Mouse (Mus musculus) midbrain, embryonic 13.5 days (tissue): Measurements from ENCODE around the gene Xpnpep3. TPM values are rescaled to one million over a fixed set of nuclear protein-coding genes. Genes with fewer than 3 reads are reported as not detected.
"Not testable (repeated sequence)": the region's sequence is repeated elsewhere in the genome, so short reads cannot be mapped to it uniquely, and the experiment has no call there.

Source experiments
- ATAC-seq: fragments of 200-750 bp; cut with Nextera tagmentation; 2 replicates; pipeline ENCODE4 v1.8.0; 2017; ENCODE audit warnings: mild to moderate bottlenecking, moderate TSS enrichment, moderate library complexity
- H3K27ac ChIP-seq: fragments of 300-500 bp; sonication (generic); 2 replicates; pipeline ENCODE4 v1.5.1; 2015; ENCODE audit warnings: inconsistent platforms, mild to moderate bottlenecking, moderate library complexity
- H3K27me3 ChIP-seq: fragments of 300-500 bp; sonication (generic); 2 replicates; pipeline ENCODE4 v1.6.1; 2015; ENCODE audit warnings: mild to moderate bottlenecking, inconsistent platforms
- H3K36me3 ChIP-seq: fragments of 300-500 bp; sonication (generic); 2 replicates; pipeline ENCODE4 v1.6.1; 2015; ENCODE audit warnings: mild to moderate bottlenecking, inconsistent platforms
- H3K4me1 ChIP-seq: fragments of 300-500 bp; sonication (generic); replicated peaks from 2 replicates; pipeline ENCODE4 v1.6.1; 2015; ENCODE audit warnings: inconsistent platforms
- H3K4me2 ChIP-seq: fragments of 300-500 bp; sonication (generic); replicated peaks from 2 replicates; pipeline ENCODE4 v1.6.1; 2015; ENCODE audit warnings: moderate library complexity, mild to moderate bottlenecking, inconsistent platforms
- H3K4me3 ChIP-seq: fragments of 300-500 bp; sonication (generic); replicated peaks from 2 replicates; pipeline ENCODE4 v1.5.1; 2015; ENCODE audit warnings: mild to moderate bottlenecking, inconsistent platforms
- H3K9ac ChIP-seq: fragments of 300-500 bp; sonication (generic); replicated peaks from 2 replicates; pipeline ENCODE4 v1.6.1; 2015; ENCODE audit warnings: mild to moderate bottlenecking, inconsistent platforms
- H3K9me3 ChIP-seq: fragments of 300-500 bp; sonication (generic); 2 replicates; pipeline ENCODE4 v1.6.1; 2016; ENCODE audit warnings: mild to moderate bottlenecking, inconsistent platforms
- WGBS: fragments of 180-500 bp; shearing (Covaris S2); methylation state at CpG from one replicate; pipeline ENCODE4 v1.1.7; 2015; 5-methylcytosine and 5-hydroxymethylcytosine counted together
- polyA plus RNA-seq: library from polyadenylated mRNA; unstranded; fragments of >200 nt; fragmentation: Nextera tagmentation; extraction: Ambion mirVana; gene quantifications from 2 replicates; pipeline ENCODE4 v1.2.1, GENCODE M21; 2015

The Xpnpep3 gene
- polyA plus RNA-seq, 1 experiment from 2014 or later = 9.8 TPM

GRCm38 (mm10) chr15:81408199-81408598 is 8.3 kb downstream of the Xpnpep3 start, which contains the start of gene Dnajb7:
Dnajb7 (minus strand) TSS chr15:81408299.
- Histone ChIP-seq H3K4me1 (no peaks in the 10 kb centered on the region), H3K4me3 (no peak within 1 kb of the TSS), H3K9me3 (no peaks in the 10 kb centered on the region), H3K9ac (no peak within 1 kb of the TSS), H3K36me3 (no peaks in the 10 kb centered on the region), H3K4me2 (no peak within 1 kb of the TSS), H3K27me3 (no peaks in the 10 kb centered on the region), H3K27ac (no peak within 1 kb of the TSS)
- no peak for ATAC-seq
- WGBS = 92% methylated on average over 1 of the region's 1 CpGs

GRCm38 (mm10) chr15:81416763-81417310 is 16.9 kb downstream of the Xpnpep3 start:
- H3K4me1 ChIP-seq, H3K9me3 ChIP-seq, H3K27ac ChIP-seq, H3K27me3 ChIP-seq, H3K36me3 ChIP-seq, ATAC-seq: not testable (repeated sequence)
- 8% methylated on average over 22 of the region's 22 CpGs for WGBS
- Histone ChIP-seq H3K4me3 (peak overlapping the region; percentile 9), H3K9ac (peak overlapping the region; percentile 28; the same call in 1 of the 2 replicates), H3K4me2 (peak overlapping the region; percentile 46)

GRCm38 (mm10) chr15:81418065-81418464 is 18.1 kb downstream of the Xpnpep3 start:
- WGBS = 94% methylated on average over 4 of the region's 4 CpGs
- Histone ChIP-seq H3K27ac (no peak overlapping the region), H3K9me3 (no peaks in the 10 kb centered on the region), H3K9ac (no peak overlapping the region), H3K27me3 (no peaks in the 10 kb centered on the region), H3K4me2 (no peak overlapping the region), H3K4me1 (peaks cover 6% of the 10 kb centered on the region; the same call in 1 of the 2 replicates), H3K4me3 (no peak overlapping the region), H3K36me3 (peaks cover 4% of the 10 kb centered on the region; the same call in 1 of the 2 replicates)
- ATAC-seq = no peak

- H3K4me1 ChIP-seq = peaks cover 6% of the 10 kb centered on the region; the same call in 1 of the 2 replicates
- H3K27me3 ChIP-seq = no peaks in the 10 kb centered on the region
- H3K9ac ChIP-seq = no peak overlapping the region
- H3K27ac ChIP-seq = no peak overlapping the region
- H3K9me3 ChIP-seq = no peaks in the 10 kb centered on the region
- WGBS = 63% methylated on average over 1 of the region's 1 CpGs
- no peak overlapping the region for H3K4me3 ChIP-seq
- no peak for ATAC-seq
- no peak overlapping the region for H3K4me2 ChIP-seq
- peaks cover 4% of the 10 kb centered on the region; the same call in 1 of the 2 replicates for H3K36me3 ChIP-seq
These were observed 21.5 kb downstream of the Xpnpep3 start for GRCm38 (mm10) chr15:81421454-81421853.

- ATAC-seq = no peak
- WGBS = 74% methylated on average over 7 of the region's 7 CpGs
- no peaks in the 10 kb centered on the region for H3K9me3 ChIP-seq
- H3K4me3 ChIP-seq = no peak overlapping the region
- no peaks in the 10 kb centered on the region for H3K27me3 ChIP-seq
- H3K4me2 ChIP-seq = no peak overlapping the region
- H3K4me1 ChIP-seq = no peaks in the 10 kb centered on the region
- H3K27ac ChIP-seq = no peak overlapping the region
- H3K9ac ChIP-seq = no peak overlapping the region
- peaks cover 6% of the 10 kb centered on the region for H3K36me3 ChIP-seq
These were observed 22.3 kb downstream of the Xpnpep3 start for GRCm38 (mm10) chr15:81422156-81422681.

- Histone ChIP-seq H3K36me3 (peaks cover 16% of the 10 kb centered on the region), H3K27me3 (no peaks in the 10 kb centered on the region), H3K9ac (no peak overlapping the region), H3K4me3 (no peak overlapping the region), H3K27ac (no peak overlapping the region), H3K9me3 (no peaks in the 10 kb centered on the region), H3K4me2 (no peak overlapping the region), H3K4me1 (no peaks in the 10 kb centered on the region)
- 87% methylated on average over 3 of the region's 3 CpGs for WGBS
- ATAC-seq = no peak
These were observed 25.4 kb downstream of the Xpnpep3 start for GRCm38 (mm10) chr15:81425311-81425710.

- Histone ChIP-seq H3K4me1 (no peaks in the 10 kb centered on the region), H3K27me3 (no peaks in the 10 kb centered on the region), H3K4me3 (no peak overlapping the region), H3K9me3 (no peaks in the 10 kb centered on the region), H3K27ac (no peak overlapping the region), H3K36me3 (peaks cover 31% of the 10 kb centered on the region), H3K9ac (no peak overlapping the region), H3K4me2 (no peak overlapping the region)
- whole genome bisulfite sequencing = 94% methylated on average over 2 of the region's 2 CpGs
- ATAC-seq = no peak
These were observed 28.0 kb downstream of the Xpnpep3 start for GRCm38 (mm10) chr15:81427947-81428346.

- H3K4me1 ChIP-seq = no peaks in the 10 kb centered on the region
- no peak overlapping the region for H3K4me3 ChIP-seq
- no peak overlapping the region for H3K4me2 ChIP-seq
- no peak overlapping the region for H3K27ac ChIP-seq
- no peaks in the 10 kb centered on the region for H3K27me3 ChIP-seq
- no peak for ATAC-seq
- H3K9me3 ChIP-seq = no peaks in the 10 kb centered on the region
- H3K36me3 ChIP-seq = peaks cover 33% of the 10 kb centered on the region
- no peak overlapping the region for H3K9ac ChIP-seq
- WGBS = 93% methylated on average over 1 of the region's 1 CpGs
These were observed 31.3 kb downstream of the Xpnpep3 start for GRCm38 (mm10) chr15:81431195-81431594.

GRCm38 (mm10) chr15:81438345-81438744 is 38.4 kb downstream of the Xpnpep3 start:
- Histone ChIP-seq H3K4me3 (no peak overlapping the region), H3K27me3 (no peaks in the 10 kb centered on the region), H3K9ac (no peak overlapping the region), H3K27ac (no peak overlapping the region), H3K9me3 (no peaks in the 10 kb centered on the region), H3K4me2 (no peak overlapping the region), H3K36me3 (peaks cover 21% of the 10 kb centered on the region), H3K4me1 (no peaks in the 10 kb centered on the region)
- no peak for ATAC-seq
- 93% methylated on average over 1 of the region's 1 CpGs for WGBS

- Histone ChIP-seq H3K9me3 (no peaks in the 10 kb centered on the region), H3K9ac (no peak overlapping the region), H3K4me1 (no peaks in the 10 kb centered on the region), H3K4me3 (no peak overlapping the region), H3K4me2 (no peak overlapping the region), H3K27me3 (no peaks in the 10 kb centered on the region), H3K27ac (no peak overlapping the region), H3K36me3 (peaks cover 26% of the 10 kb centered on the region)
- ATAC-seq = no peak
These were observed 39.3 kb downstream of the Xpnpep3 start for GRCm38 (mm10) chr15:81439236-81439635.

- peak overlapping the region; percentile 51; the same call in 1 of the 2 replicates for H3K27ac ChIP-seq
- no peak overlapping the region for H3K4me3 ChIP-seq
- H3K9me3 ChIP-seq = no peaks in the 10 kb centered on the region
- H3K4me2 ChIP-seq = no peak overlapping the region
- peaks cover 4% of the 10 kb centered on the region; the same call in 1 of the 2 replicates for H3K4me1 ChIP-seq
- WGBS = 46% methylated on average over 3 of the region's 3 CpGs
- H3K36me3 ChIP-seq = peaks cover 31% of the 10 kb centered on the region
- no peaks in the 10 kb centered on the region for H3K27me3 ChIP-seq
- H3K9ac ChIP-seq = 0 out of 2 replicates have a peak overlapping the region, but pooled peaks have one; percentile 7
- ATAC-seq = peak; percentile 65; the same call in 1 of the 2 replicates
These were observed 48.5 kb downstream of the Xpnpep3 start for GRCm38 (mm10) chr15:81448463-81448862.

- Histone ChIP-seq H3K9ac (no peak overlapping the region), H3K9me3 (no peaks in the 10 kb centered on the region), H3K36me3 (peaks cover 15% of the 10 kb centered on the region), H3K27ac (no peak overlapping the region), H3K27me3 (no peaks in the 10 kb centered on the region), H3K4me3 (no peak overlapping the region), H3K4me1 (peaks cover 6% of the 10 kb centered on the region), H3K4me2 (no peak overlapping the region)
- 87% methylated on average over 7 of the region's 7 CpGs for WGBS
- ATAC-seq = no peak
These were observed 61.6 kb downstream of the Xpnpep3 start for GRCm38 (mm10) chr15:81461523-81461922.
